Mouse (Mus musculus) neural tube, embryonic 12.5 days (tissue): ENCODE data around the gene Ess2. TPM values are rescaled to one million over a fixed set of nuclear protein-coding genes. Genes with fewer than 3 reads are reported as not detected.

Source experiments
- ATAC-seq: fragments of 200-750 bp; cut with Nextera tagmentation; 2 replicates; pipeline ENCODE4 v1.8.0; 2017; ENCODE audit warnings: low read depth, mild to moderate bottlenecking, moderate TSS enrichment, moderate library complexity; ENCODE audit not compliant: low FRiP score
- H3K27ac ChIP-seq: fragments of 300-500 bp; sonication (generic); 2 replicates; pipeline ENCODE4 v1.5.1; 2016
- H3K27me3 ChIP-seq: fragments of 300-500 bp; sonication (generic); replicated peaks from 2 replicates; pipeline ENCODE4 v1.6.1; 2016; ENCODE audit warnings: mild to moderate bottlenecking
- H3K36me3 ChIP-seq: fragments of 300-500 bp; sonication (generic); 2 replicates; pipeline ENCODE4 v1.6.1; 2016; ENCODE audit warnings: mild to moderate bottlenecking
- H3K4me1 ChIP-seq: fragments of 300-500 bp; sonication (generic); 2 replicates; pipeline ENCODE4 v1.6.1; 2016
- H3K4me2 ChIP-seq: fragments of 300-500 bp; sonication (generic); replicated peaks from 2 replicates; pipeline ENCODE4 v1.6.1; 2016; ENCODE audit warnings: mild to moderate bottlenecking
- H3K4me3 ChIP-seq: fragments of 300-500 bp; sonication (generic); 2 replicates; pipeline ENCODE4 v1.5.1; 2016
- H3K9ac ChIP-seq: fragments of 300-500 bp; sonication (generic); 2 replicates; pipeline ENCODE4 v1.6.1; 2016; ENCODE audit warnings: mild to moderate bottlenecking
- H3K9me3 ChIP-seq: fragments of 300-500 bp; sonication (generic); 2 replicates; pipeline ENCODE4 v1.6.1; 2016; ENCODE audit warnings: mild to moderate bottlenecking
- WGBS: fragments of 180-500 bp; shearing (Covaris S2); methylation state at CpG from one replicate; pipeline ENCODE4 v1.1.7; 2016; 5-methylcytosine and 5-hydroxymethylcytosine counted together
- polyA plus RNA-seq: library from polyadenylated mRNA; unstranded; fragments of >200 nt; fragmentation: Nextera tagmentation; extraction: Ambion mirVana; gene quantifications from 2 replicates; pipeline ENCODE4 v1.2.1, GENCODE M21; 2016

Ess2 gene
- polyA plus RNA-seq, 1 experiment from 2014 or later, result 54.6 TPM

- WGBS, result 73% methylated on average over 9 of the region's 9 CpGs
- H3K4me1 ChIP-seq, result 0 out of 2 replicates have a peak, but pooled peaks cover 4% of the 10 kb centered on the region
- H3K4me3 ChIP-seq, result no peak overlapping the region
- H3K9me3 ChIP-seq, result no peaks in the 10 kb centered on the region
- peaks cover 3% of the 10 kb centered on the region for H3K27me3 ChIP-seq
- H3K4me2 ChIP-seq, result no peak overlapping the region
- H3K36me3 ChIP-seq, result no peaks in the 10 kb centered on the region
- no peak for ATAC-seq
- no peak overlapping the region for H3K9ac ChIP-seq
- H3K27ac ChIP-seq, result no peak overlapping the region
These were observed 22.7 kb upstream of the Ess2 start for GRCm38 (mm10) chr16:17933594-17934444.

- ATAC-seq, result no peak
- peaks cover 2% of the 10 kb centered on the region; the same call in 1 of the 2 replicates for H3K27me3 ChIP-seq
- no peak overlapping the region for H3K4me2 ChIP-seq
- H3K4me1 ChIP-seq, result peaks cover 9% of the 10 kb centered on the region
- no peak overlapping the region for H3K27ac ChIP-seq
- 82% methylated on average over 5 of the region's 5 CpGs for WGBS
- H3K4me3 ChIP-seq, result no peak overlapping the region
- H3K9me3 ChIP-seq, result no peaks in the 10 kb centered on the region
- no peaks in the 10 kb centered on the region for H3K36me3 ChIP-seq
- no peak overlapping the region for H3K9ac ChIP-seq
These were observed 20.8 kb upstream of the Ess2 start for GRCm38 (mm10) chr16:17931906-17932460.

- no peak overlapping the region for H3K4me3 ChIP-seq
- no peaks in the 10 kb centered on the region for H3K27me3 ChIP-seq
- 55% methylated on average over 2 of the region's 2 CpGs for WGBS
- H3K4me2 ChIP-seq, result no peak overlapping the region
- no peak overlapping the region for H3K27ac ChIP-seq
- no peak overlapping the region for H3K9ac ChIP-seq
- no peaks in the 10 kb centered on the region for H3K9me3 ChIP-seq
- peaks cover 19% of the 10 kb centered on the region for H3K36me3 ChIP-seq
- H3K4me1 ChIP-seq, result peaks cover 17% of the 10 kb centered on the region
- no peak for ATAC-seq
These were observed 18.5 kb upstream of the Ess2 start for GRCm38 (mm10) chr16:17929631-17930030.

GRCm38 (mm10) chr16:17929211-17929610 lies 18.1 kb upstream of the Ess2 start:
- 0% methylated on average over 2 of the region's 2 CpGs for WGBS
- Histone ChIP-seq H3K9me3 (no peaks in the 10 kb centered on the region), H3K9ac (0 out of 2 replicates have a peak overlapping the region, but pooled peaks have one; percentile 85), H3K27me3 (no peaks in the 10 kb centered on the region), H3K27ac (no peak overlapping the region), H3K4me2 (peak overlapping the region; percentile 94), H3K4me1 (peaks cover 17% of the 10 kb centered on the region), H3K4me3 (no peak overlapping the region), H3K36me3 (peaks cover 20% of the 10 kb centered on the region)
- ATAC-seq, result no peak

GRCm38 (mm10) chr16:17928627-17929104 lies 17.5 kb upstream of the Ess2 start:
- H3K4me1 ChIP-seq, result peaks cover 17% of the 10 kb centered on the region
- peak overlapping the region; percentile 94 for H3K4me2 ChIP-seq
- under 1% methylated on average over 9 of the region's 9 CpGs for WGBS
- H3K9me3 ChIP-seq, result no peaks in the 10 kb centered on the region
- peak overlapping the region; percentile 59 for H3K27ac ChIP-seq
- H3K27me3 ChIP-seq, result no peaks in the 10 kb centered on the region
- H3K36me3 ChIP-seq, result peaks cover 20% of the 10 kb centered on the region
- H3K4me3 ChIP-seq, result peak overlapping the region; percentile 63
- ATAC-seq, result peak; percentile 57
- peak overlapping the region; percentile 85 for H3K9ac ChIP-seq

- H3K27ac ChIP-seq, result peak within 1 kb of the TSS; percentile 59
- under 1% methylated on average over 47 of the region's 47 CpGs for WGBS
- peak within 1 kb of the TSS; percentile 63 for H3K4me3 ChIP-seq
- peak within 1 kb of the TSS; percentile 85 for H3K9ac ChIP-seq
- no peaks in the 10 kb centered on the region for H3K9me3 ChIP-seq
- H3K27me3 ChIP-seq, result no peaks in the 10 kb centered on the region
- peaks cover 20% of the 10 kb centered on the region for H3K36me3 ChIP-seq
- ATAC-seq, result peak; percentile 82
- H3K4me2 ChIP-seq, result peak within 1 kb of the TSS; percentile 94
- peaks cover 17% of the 10 kb centered on the region for H3K4me1 ChIP-seq
These were observed 17.0 kb upstream of the Ess2 start, which contains the start of gene Slc25a1 for GRCm38 (mm10) chr16:17928087-17928580. Gene Slc25a1 (minus strand): TSS chr16:17928219.

- H3K9ac ChIP-seq, result peak overlapping the region; percentile 85
- peaks cover 20% of the 10 kb centered on the region for H3K36me3 ChIP-seq
- H3K4me3 ChIP-seq, result peak overlapping the region; percentile 63
- H3K27ac ChIP-seq, result peak overlapping the region; percentile 59; the same call in 1 of the 2 replicates
- under 1% methylated on average over 72 of the region's 72 CpGs for WGBS
- ATAC-seq, result peak; percentile 61
- peak overlapping the region; percentile 94 for H3K4me2 ChIP-seq
- H3K4me1 ChIP-seq, result peaks cover 22% of the 10 kb centered on the region
- H3K9me3 ChIP-seq, result no peaks in the 10 kb centered on the region
- H3K27me3 ChIP-seq, result no peaks in the 10 kb centered on the region
These were observed 16.4 kb upstream of the Ess2 start for GRCm38 (mm10) chr16:17927351-17928082.

GRCm38 (mm10) chr16:17922163-17922538 lies 11.0 kb upstream of the Ess2 start:
- Histone ChIP-seq H3K9me3 (no peaks in the 10 kb centered on the region), H3K27ac (peak overlapping the region; percentile 37; the same call in 1 of the 2 replicates), H3K27me3 (peaks cover 14% of the 10 kb centered on the region), H3K4me1 (peaks cover 27% of the 10 kb centered on the region), H3K4me3 (peak overlapping the region; percentile 75), H3K36me3 (peaks cover 20% of the 10 kb centered on the region), H3K9ac (peak overlapping the region; percentile 85), H3K4me2 (peak overlapping the region; percentile 93)
- 1% methylated on average over 14 of the region's 14 CpGs for WGBS
- ATAC-seq, result peak; percentile 23; the same call in 1 of the 2 replicates

GRCm38 (mm10) chr16:17921325-17922162 lies 10.4 kb upstream of the Ess2 start:
- peak overlapping the region; percentile 85 for H3K9ac ChIP-seq
- peak; percentile 93 for ATAC-seq
- H3K27me3 ChIP-seq, result peaks cover 20% of the 10 kb centered on the region
- peaks cover 21% of the 10 kb centered on the region for H3K4me1 ChIP-seq
- H3K27ac ChIP-seq, result peak overlapping the region; percentile 62; the same call in 1 of the 2 replicates
- H3K9me3 ChIP-seq, result no peaks in the 10 kb centered on the region
- WGBS, result 3% methylated on average over 47 of the region's 47 CpGs
- H3K36me3 ChIP-seq, result peaks cover 20% of the 10 kb centered on the region
- peak overlapping the region; percentile 75 for H3K4me3 ChIP-seq
- H3K4me2 ChIP-seq, result peak overlapping the region; percentile 93

- Histone ChIP-seq H3K4me3 (no peak overlapping the region), H3K27ac (no peak overlapping the region)
- no peak for ATAC-seq
These were observed 9.4 kb upstream of the Ess2 start for GRCm38 (mm10) chr16:17920586-17920985.

More at GRCm38 (mm10) chr16:17920586-17920985, 9.4 kb upstream of the Ess2 start:
- H3K4me2 ChIP-seq, result peak overlapping the region; percentile 93
- H3K4me1 ChIP-seq, result peaks cover 18% of the 10 kb centered on the region
- WGBS, result 9% methylated on average over 20 of the region's 20 CpGs
- H3K36me3 ChIP-seq, result peaks cover 11% of the 10 kb centered on the region
- no peaks in the 10 kb centered on the region for H3K9me3 ChIP-seq
- peaks cover 30% of the 10 kb centered on the region for H3K27me3 ChIP-seq
- H3K9ac ChIP-seq, result peak overlapping the region; percentile 26; the same call in 1 of the 2 replicates
